Mouse (Mus musculus) thymus, postnatal 10 days (tissue): ENCODE measurements around the gene Sec16b.

Experiments used
- DNase-seq, 2 experiments: peaks; one replicate each; pipeline ENCODE4 v3.0.0; 2021; ENCODE audit warnings: low spot score in 2 of 2

Gene Sec16b

GRCm38 (mm10) chr1:157513559-157513958 is 7.0 kb downstream of the Sec16b start:
- no peak for DNase-seq

- DNase-seq = no peak
These were observed 7.8 kb downstream of the Sec16b start for GRCm38 (mm10) chr1:157514298-157514697.

GRCm38 (mm10) chr1:157516838-157517808 is 10.6 kb downstream of the Sec16b start:
- DNase-seq = no peak

- DNase-seq = no peak
These were observed 11.6 kb downstream of the Sec16b start for GRCm38 (mm10) chr1:157518111-157518523.

- DNase-seq = no peak
These were observed 12.9 kb downstream of the Sec16b start for GRCm38 (mm10) chr1:157519396-157519795.

- no peak for DNase-seq
These were observed 15.8 kb downstream of the Sec16b start for GRCm38 (mm10) chr1:157522322-157522721.

- DNase-seq = no peak
These were observed 18.2 kb downstream of the Sec16b start for GRCm38 (mm10) chr1:157524775-157525174.

GRCm38 (mm10) chr1:157525692-157526354 is 19.3 kb downstream of the Sec16b start:
- no peak for DNase-seq

- DNase-seq = no peak
These were observed 20.1 kb downstream of the Sec16b start for GRCm38 (mm10) chr1:157526625-157527024.

- DNase-seq = no peak
These were observed 26.4 kb downstream of the Sec16b start for GRCm38 (mm10) chr1:157532826-157533460.

- DNase-seq = no peak
These were observed 29.0 kb downstream of the Sec16b start for GRCm38 (mm10) chr1:157535571-157535970.

GRCm38 (mm10) chr1:157536471-157536870 is 29.9 kb downstream of the Sec16b start:
- no peak for DNase-seq

GRCm38 (mm10) chr1:157537636-157538035 is 31.1 kb downstream of the Sec16b start:
- DNase-seq = peak in 1 of 2 experiments; percentile 40

GRCm38 (mm10) chr1:157545056-157545455 is 38.5 kb downstream of the Sec16b start:
- no peak for DNase-seq

- no peak for DNase-seq
These were observed 41.1 kb downstream of the Sec16b start for GRCm38 (mm10) chr1:157547658-157548057.

GRCm38 (mm10) chr1:157549721-157550120 is 43.2 kb downstream of the Sec16b start:
- no peak for DNase-seq

- DNase-seq = peak; percentile 8 to 33
These were observed 46.4 kb downstream of the Sec16b start for GRCm38 (mm10) chr1:157552749-157553451.

GRCm38 (mm10) chr1:157554163-157554562 is 47.6 kb downstream of the Sec16b start:
- no peak for DNase-seq

- no peak for DNase-seq
These were observed 48.4 kb downstream of the Sec16b start for GRCm38 (mm10) chr1:157554686-157555530.

GRCm38 (mm10) chr1:157555738-157556137 is 49.2 kb downstream of the Sec16b start:
- no peak for DNase-seq

- no peak for DNase-seq
These were observed 49.9 kb downstream of the Sec16b start for GRCm38 (mm10) chr1:157556439-157556838.
